Mouse (Mus musculus): ENCODE data around the gene Mettl5. TPM values are rescaled to one million over a fixed set of nuclear protein-coding genes. Genes with fewer than 3 reads are reported as not detected.

The Mettl5 gene
- total RNA-seq, 2 experiments from 2014 or later = 26.0 to 27.1 TPM

Other genes starting within 250 kb of the Mettl5 start
- gene Bbs5, start 238.4 kb downstream of the Mettl5 start, total RNA-seq (2021) = 10 to 100 TPM; 11.1 to 11.7 TPM
- gene Klhl41, start 215.5 kb downstream of the Mettl5 start, total RNA-seq (2021) = 10 to 100 TPM in 1 of 2 experiments, 1 to 10 TPM in 1; 5.2 to 18.0 TPM
- gene Fastkd1, start 172.1 kb downstream of the Mettl5 start, total RNA-seq (2021) = 10 to 100 TPM; 23.4 to 26.9 TPM
- gene Ppig, start 163.1 kb downstream of the Mettl5 start, total RNA-seq (2021) = 10 to 100 TPM; 89.5 to 95.0 TPM
- gene Ccdc173, start 96.0 kb downstream of the Mettl5 start, total RNA-seq (2021) = 1 to 10 TPM; 2.7 to 3.0 TPM
- gene Phospho2, start 96.0 kb downstream of the Mettl5 start, total RNA-seq (2021) = 10 to 100 TPM; 14.7 to 17.4 TPM
- gene Klhl23, start 63.7 kb downstream of the Mettl5 start, total RNA-seq (2021) = 10 to 100 TPM; 25.8 to 26.8 TPM
- gene Ssb, start 24.1 kb downstream of the Mettl5 start, total RNA-seq (2021) = 100 to 1,000 TPM; 196 to 224 TPM
- gene Ubr3, start 11.6 kb upstream of the Mettl5 start, total RNA-seq (2021) = 10 to 100 TPM; 72.6 to 78.7 TPM
- gene Myo3b, start 153.5 kb upstream of the Mettl5 start, total RNA-seq (2021) = under 1 TPM; 0.06 to 0.20 TPM